Mouse (Mus musculus): ENCODE data around the gene S100a13.

- TF ChIP-seq CTCF (IDR thresholded peaks at IDR 0.05; ENCODE audit: low read depth), result no peak
- no peak for TF ChIP-seq EP300 (IDR thresholded peaks at IDR 0.05; ENCODE audit: low read depth)
These were observed 3.5 kb downstream of the S100a13 start for GRCm38 (mm10) chr3:90517711-90518110.

Data from heart, postnatal 0 days (tissue).